Mouse (Mus musculus): Measurements from ENCODE around the gene Olfr139.

Olfr139 gene

GRCm38 (mm10) chr11:74056451-74056850 lies at the start of gene Olfr139, which contains the start of gene Olfr399:
Gene Olfr139, minus strand, starts transcription at chr11:74056551.
Gene Olfr399, minus strand, starts transcription at chr11:74056615.
- DNase-seq (ENCODE audit: low spot score in 2 of 2): no peak

DNA sequence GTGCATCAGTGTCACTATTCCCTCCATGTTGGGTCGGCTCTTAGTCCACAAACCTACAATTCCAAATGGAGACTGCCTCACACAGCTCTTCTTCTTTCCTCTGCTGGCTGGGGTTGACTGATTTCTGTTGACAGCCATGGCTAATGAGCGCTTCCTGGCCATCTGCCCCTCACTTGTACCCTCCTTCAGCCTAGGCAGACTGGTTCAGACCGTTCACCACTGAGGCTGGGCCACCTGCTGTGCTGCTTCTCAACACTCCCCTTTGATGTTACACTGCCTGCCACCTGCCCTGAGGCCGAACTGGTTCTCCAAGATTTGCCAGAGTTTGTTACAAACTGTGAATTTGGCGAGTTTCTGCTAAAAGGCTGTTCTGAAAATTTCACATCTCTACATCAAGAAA lies 48.7 kb upstream of the Olfr139 start:
- no peak for DNase-seq (ENCODE audit: low spot score in 2 of 2)

DNA sequence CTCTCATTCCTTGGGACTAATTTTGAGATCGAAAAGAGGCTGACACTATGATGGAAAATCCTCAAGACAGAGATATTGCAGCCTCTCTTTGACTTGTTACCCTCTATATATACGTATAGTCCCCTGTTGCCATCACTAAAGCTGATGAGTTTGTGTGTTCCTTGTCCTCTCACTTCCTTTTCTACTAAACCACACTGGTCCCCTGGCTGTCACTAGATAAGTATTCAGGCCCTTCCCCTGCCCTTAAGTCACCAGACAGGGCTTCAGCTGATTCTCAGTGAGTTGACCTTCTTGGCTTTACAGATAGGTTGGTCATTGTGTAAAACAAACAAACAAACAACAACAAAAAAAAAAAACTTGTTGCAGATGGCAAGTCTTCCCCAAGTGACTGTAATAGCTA lies 45.2 kb upstream of the Olfr139 start:
- DNase-seq (ENCODE audit: low spot score in 2 of 2): no peak

- DNase-seq (ENCODE audit: low spot score in 2 of 2): no peak
Measured at GRCm38 (mm10) chr11:74100724-74101123, 44.4 kb upstream of the Olfr139 start.

- no peak for DNase-seq (ENCODE audit: low spot score in 2 of 2)
Measured at GRCm38 (mm10) chr11:74069655-74070054, 13.3 kb upstream of the Olfr139 start, which contains the start of gene Zfp616. Gene Zfp616, plus strand, starts transcription at chr11:74069955.

DNA sequence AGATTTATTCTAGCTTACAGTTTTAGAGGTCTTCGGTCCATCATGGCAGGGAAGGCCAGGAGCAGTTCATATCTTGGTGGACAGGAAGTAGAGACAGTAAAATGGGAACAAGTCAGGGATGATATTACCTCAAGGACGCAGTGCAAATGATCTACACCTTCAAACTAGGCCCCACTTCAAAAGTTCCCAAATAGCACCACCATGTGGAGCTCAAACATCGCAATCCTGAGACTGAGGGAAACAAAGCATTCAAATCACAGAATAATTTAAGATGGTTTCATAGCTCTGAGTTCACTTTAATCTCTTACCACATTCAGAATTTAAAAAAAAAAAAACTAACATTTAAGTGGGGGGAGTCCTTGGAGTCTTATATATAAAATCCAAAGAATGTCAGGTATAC lies 5.0 kb downstream of the Olfr139 start:
- no peak for DNase-seq (ENCODE audit: low spot score in 2 of 2)
